Mouse (Mus musculus) midbrain, embryonic 13.5 days (tissue): ENCODE measurements around the gene Rplp0. TPM values are rescaled to one million over a fixed set of nuclear protein-coding genes. Genes with fewer than 3 reads are reported as not detected.

Experiments
- microRNA-seq: library from miRNA; unstranded; fragments of <30 nt; microRNA quantifications from one replicate; pipeline ENCODE4, GENCODE M21; 2016
- polyA plus RNA-seq: library from polyadenylated mRNA; unstranded; fragments of >200 nt; fragmentation: Nextera tagmentation; extraction: Ambion mirVana; gene quantifications from 2 replicates; pipeline ENCODE4 v1.2.1, GENCODE M21; 2015

Rplp0 gene
- polyA plus RNA-seq, 1 experiment from 2014 or later: 914 TPM

Small RNA genes lying within 50 kb of the gene (microRNA-seq; reads per million reads assigned to microRNA genes)
- gene Mir7029: not detected

Other genes with a start within 250 kb of the Rplp0 start
- 193 and 203 TPM in 2 replicates for gene Srsf9, start 232.3 kb upstream of the Rplp0 start, polyA plus RNA-seq
- gene Gatc, start 218.3 kb upstream of the Rplp0 start, polyA plus RNA-seq: 34.2 and 37.0 TPM in 2 replicates
- 54.2 and 56.7 TPM in 2 replicates for gene Triap1, start 218.2 kb upstream of the Rplp0 start, polyA plus RNA-seq
- 973 and 974 TPM in 2 replicates for gene Cox6a1, start 210.5 kb upstream of the Rplp0 start, polyA plus RNA-seq
- 112 and 133 TPM in 2 replicates for gene Msi1, start 129.9 kb upstream of the Rplp0 start, polyA plus RNA-seq
- gene Pla2g1b, start 93.2 kb upstream of the Rplp0 start, polyA plus RNA-seq: not detected in 2 replicates
- gene Sirt4, start 74.7 kb upstream of the Rplp0 start, polyA plus RNA-seq: 26.1 and 28.7 TPM in 2 replicates
- 16.2 and 18.3 TPM in 2 replicates for gene Pxn, start 52.8 kb upstream of the Rplp0 start, polyA plus RNA-seq
- gene Gcn1l1, start 5.8 kb downstream of the Rplp0 start, polyA plus RNA-seq: 48.6 and 49.1 TPM in 2 replicates
- gene Rab35, start 72.4 kb downstream of the Rplp0 start, polyA plus RNA-seq: 13.1 and 16.8 TPM in 2 replicates
- 25.7 and 28.7 TPM in 2 replicates for gene Bicdl1, start 172.2 kb downstream of the Rplp0 start, polyA plus RNA-seq